Mouse (Mus musculus) cortical plate, adult 2 months (tissue): ENCODE results near the gene Shtn1.

Experiments
- CTCF ChIP-seq: fragments of 200-500 bp; IDR thresholded peaks from 2 replicates; pipeline ENCODE4 v1.5.1; 2011; ENCODE audit warnings: mild to moderate bottlenecking, control low read depth, low read length; ENCODE audit not compliant: insufficient read depth; ENCODE audit errors: extremely low read depth
- POLR2A ChIP-seq: fragments of 200-500 bp; IDR thresholded peaks from 2 replicates; pipeline ENCODE4 v1.6.1; 2011; ENCODE audit warnings: mild to moderate bottlenecking, low read length, control low read depth; ENCODE audit not compliant: insufficient read depth; ENCODE audit errors: extremely low read depth

DNA sequence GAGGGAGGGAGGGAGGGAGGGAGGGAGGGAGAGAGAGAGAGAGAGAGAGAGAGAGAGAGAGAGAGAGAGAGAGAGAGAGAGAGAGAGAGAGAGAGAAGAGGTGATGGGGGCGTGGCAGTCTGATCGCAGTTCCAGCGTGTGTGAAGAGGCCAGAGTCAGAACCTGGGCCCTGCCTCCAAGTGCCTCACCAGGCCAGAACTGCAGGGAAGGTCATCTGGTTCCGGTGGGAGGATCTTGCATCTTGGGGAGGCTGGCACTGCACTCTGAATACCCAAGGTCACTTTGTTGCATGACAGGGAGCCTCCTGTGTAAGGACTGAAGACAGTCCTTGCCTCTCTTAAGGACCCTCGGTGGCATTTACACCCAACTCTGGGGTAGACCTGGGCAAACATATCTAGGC is 231 bp upstream of the Shtn1 start:
- TF ChIP-seq CTCF: no peak
- TF ChIP-seq POLR2A: no peak
